Mouse (Mus musculus) limb, embryonic 12.5 days (tissue): ENCODE measurements around the gene a. TPM values are rescaled to one million over a fixed set of nuclear protein-coding genes. Genes with fewer than 3 reads are reported as not detected.
"Not testable (repeated sequence)": the region's sequence is repeated elsewhere in the genome, so short reads cannot be mapped to it uniquely, and the experiment has no call there.

Experiments
- ATAC-seq: fragments of 200-750 bp; cut with Nextera tagmentation; 2 replicates; pipeline ENCODE4 v1.8.0; 2017; ENCODE audit warnings: low read depth, moderate TSS enrichment; ENCODE audit not compliant: insufficient number of reproducible peaks, insufficient read depth, low FRiP score, low TSS enrichment
- H3K27ac ChIP-seq: fragments of 300-500 bp; sonication (generic); 2 replicates; pipeline ENCODE4 v1.5.1; 2016; ENCODE audit warnings: mild to moderate bottlenecking, moderate library complexity
- H3K27me3 ChIP-seq: fragments of 300-500 bp; sonication (generic); 2 replicates; pipeline ENCODE4 v1.6.1; 2016; ENCODE audit warnings: mild to moderate bottlenecking, moderate library complexity
- H3K36me3 ChIP-seq: fragments of 300-500 bp; sonication (generic); 2 replicates; pipeline ENCODE4 v1.6.1; 2016; ENCODE audit warnings: mild to moderate bottlenecking, moderate library complexity
- H3K4me1 ChIP-seq: fragments of 300-500 bp; sonication (generic); replicated peaks from 2 replicates; pipeline ENCODE4 v1.6.1; 2016
- H3K4me2 ChIP-seq: fragments of 300-500 bp; sonication (generic); 2 replicates; pipeline ENCODE4 v1.6.1; 2016; ENCODE audit warnings: mild to moderate bottlenecking, moderate library complexity
- H3K4me3 ChIP-seq: fragments of 300-500 bp; sonication (generic); replicated peaks from 2 replicates; pipeline ENCODE4 v1.5.1; 2016; ENCODE audit warnings: mild to moderate bottlenecking
- H3K9ac ChIP-seq: fragments of 300-500 bp; sonication (generic); replicated peaks from 2 replicates; pipeline ENCODE4 v1.6.1; 2016; ENCODE audit warnings: mild to moderate bottlenecking, moderate library complexity
- H3K9me3 ChIP-seq: fragments of 300-500 bp; sonication (generic); 2 replicates; pipeline ENCODE4 v1.6.1; 2016; ENCODE audit warnings: mild to moderate bottlenecking, moderate library complexity
- WGBS: fragments of 180-500 bp; shearing (Covaris S2); methylation state at CpG from one replicate; pipeline ENCODE4 v1.1.7; 2016; 5-methylcytosine and 5-hydroxymethylcytosine counted together
- polyA plus RNA-seq: library from polyadenylated mRNA; unstranded; fragments of >200 nt; fragmentation: Nextera tagmentation; extraction: Ambion mirVana; gene quantifications from 2 replicates; pipeline ENCODE4 v1.2.1, GENCODE M21; 2016

Gene a
- polyA plus RNA-seq, 1 experiment from 2014 or later: 10.9 TPM

- Histone ChIP-seq H3K27ac (no peak overlapping the region), H3K36me3 (peaks cover 43% of the 10 kb centered on the region), H3K27me3 (no peaks in the 10 kb centered on the region), H3K9ac (no peak overlapping the region), H3K4me2 (no peak overlapping the region), H3K9me3 (no peaks in the 10 kb centered on the region), H3K4me1 (no peaks in the 10 kb centered on the region), H3K4me3 (no peak overlapping the region)
- 98% methylated on average over 1 of the region's 1 CpGs for WGBS
- ATAC-seq: no peak
Measured at GRCm38 (mm10) chr2:154855383-154855782, 64.2 kb downstream of the a start.

- Histone ChIP-seq H3K4me1 (no peaks in the 10 kb centered on the region), H3K9ac (no peak overlapping the region), H3K27ac (no peak overlapping the region), H3K27me3 (no peaks in the 10 kb centered on the region), H3K9me3 (no peaks in the 10 kb centered on the region), H3K4me3 (no peak overlapping the region), H3K36me3 (peaks cover 97% of the 10 kb centered on the region), H3K4me2 (no peak overlapping the region)
- no peak for ATAC-seq
- WGBS: 93% methylated on average over 13 of the region's 13 CpGs
Measured at GRCm38 (mm10) chr2:154863672-154864071, 72.5 kb downstream of the a start.

DNA sequence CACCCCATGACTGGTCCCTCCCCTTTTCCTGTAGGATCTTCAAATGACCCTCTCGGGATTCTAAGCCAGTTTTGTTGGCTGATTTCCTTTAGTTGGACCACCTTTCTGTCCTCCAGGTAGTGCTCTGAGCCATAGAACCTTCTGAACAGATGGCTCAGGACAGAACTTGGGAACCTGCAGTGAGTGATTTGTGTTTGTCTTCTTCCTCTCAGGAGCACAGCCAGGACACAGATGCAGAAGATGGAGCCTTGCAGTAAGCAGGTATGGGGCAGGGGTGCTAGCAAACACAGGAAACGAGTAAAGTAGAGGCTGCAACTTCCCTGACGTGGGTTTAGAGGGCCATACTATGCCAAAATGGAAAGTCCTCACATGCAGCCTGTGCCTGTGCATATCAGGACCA is 74.5 kb downstream of the a start:
- Histone ChIP-seq H3K36me3 (peaks cover 99% of the 10 kb centered on the region), H3K9ac (no peak overlapping the region), H3K4me1 (no peaks in the 10 kb centered on the region), H3K4me2 (no peak overlapping the region), H3K27ac (no peak overlapping the region), H3K4me3 (no peak overlapping the region), H3K27me3 (no peaks in the 10 kb centered on the region), H3K9me3 (no peaks in the 10 kb centered on the region)
- 77% methylated on average over 3 of the region's 3 CpGs for WGBS
- no peak for ATAC-seq

- peaks cover 95% of the 10 kb centered on the region for H3K36me3 ChIP-seq
- WGBS: 97% methylated on average over 1 of the region's 1 CpGs
Measured at GRCm38 (mm10) chr2:154868106-154868505, 76.9 kb downstream of the a start.

DNA sequence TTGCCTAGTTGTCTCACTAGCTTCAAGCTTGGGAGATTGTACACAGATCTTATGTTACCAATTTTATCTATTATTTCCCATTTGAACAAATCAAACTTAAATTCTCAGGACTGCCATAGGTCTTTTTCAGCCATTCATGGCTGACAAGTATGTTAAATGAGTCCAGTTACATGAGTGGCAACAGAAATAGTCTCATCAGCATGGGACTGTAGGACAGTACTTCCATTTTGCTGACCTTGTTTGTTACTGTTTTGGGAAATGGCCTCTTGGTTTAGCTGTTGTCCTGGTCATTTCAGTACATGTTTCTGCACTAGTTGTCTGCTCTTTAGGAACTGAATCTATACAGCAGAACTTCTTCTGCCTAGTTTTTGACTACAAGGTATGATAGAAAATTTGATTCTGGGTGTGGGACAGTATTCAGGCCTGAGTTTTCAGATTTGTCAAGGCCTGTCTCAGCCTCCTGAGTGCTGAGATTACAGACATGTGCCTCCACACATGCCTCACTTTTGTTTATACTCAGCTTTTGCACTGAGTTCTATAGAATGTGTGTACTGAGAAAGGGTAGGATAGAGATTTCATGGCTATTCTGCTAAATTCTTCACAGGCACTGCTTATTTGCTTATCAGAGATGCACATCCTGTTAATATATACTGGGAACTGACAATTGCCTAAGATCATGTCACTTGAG is 78.9 kb downstream of the a start:
- no peak overlapping the region for H3K4me3 ChIP-seq
- no peaks in the 10 kb centered on the region for H3K9me3 ChIP-seq
- H3K9ac ChIP-seq: no peak overlapping the region
- H3K4me1 ChIP-seq: no peaks in the 10 kb centered on the region
- peaks cover 90% of the 10 kb centered on the region for H3K36me3 ChIP-seq
- H3K27me3 ChIP-seq: no peaks in the 10 kb centered on the region
- no peak for ATAC-seq
- H3K4me2 ChIP-seq: no peak overlapping the region
- no peak overlapping the region for H3K27ac ChIP-seq

More at GRCm38 (mm10) chr2:154868106-154868505, 76.9 kb downstream of the a start:
- no peak overlapping the region for H3K27ac ChIP-seq
- H3K9me3 ChIP-seq: no peaks in the 10 kb centered on the region
- no peak for ATAC-seq
- H3K4me1 ChIP-seq: no peaks in the 10 kb centered on the region
- H3K27me3 ChIP-seq: no peaks in the 10 kb centered on the region
- H3K9ac ChIP-seq: no peak overlapping the region
- no peak overlapping the region for H3K4me3 ChIP-seq
- no peak overlapping the region for H3K4me2 ChIP-seq

GRCm38 (mm10) chr2:154876621-154877020 is 85.4 kb downstream of the a start:
- Histone ChIP-seq H3K27me3 (no peaks in the 10 kb centered on the region), H3K27ac (no peak overlapping the region), H3K4me2 (no peak overlapping the region), H3K9me3 (no peaks in the 10 kb centered on the region), H3K4me1 (no peaks in the 10 kb centered on the region; the same call in 1 of the 2 replicates), H3K4me3 (no peak overlapping the region), H3K9ac (no peak overlapping the region), H3K36me3 (peaks cover 77% of the 10 kb centered on the region)
- no peak for ATAC-seq
- WGBS: 92% methylated on average over 2 of the region's 2 CpGs

DNA sequence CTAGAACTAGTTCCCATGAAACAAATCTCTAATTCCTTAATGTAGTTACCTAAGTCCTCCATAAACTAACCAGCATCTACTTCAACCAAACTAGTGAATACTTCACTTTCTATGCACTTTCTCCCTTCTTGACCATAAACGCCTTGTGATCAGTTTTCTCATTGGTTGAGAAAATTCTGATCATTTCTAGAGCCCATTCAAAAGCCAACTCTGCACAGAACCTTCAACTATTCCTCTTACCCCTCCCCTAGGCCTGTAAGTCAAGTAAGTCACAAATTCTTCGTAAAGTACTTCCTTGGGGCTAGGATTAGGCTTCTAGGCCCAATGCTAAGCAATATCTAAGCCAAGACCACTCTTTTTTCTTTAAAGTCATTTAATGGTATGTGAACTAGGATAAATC is 100.4 kb downstream of the a start:
- 16% methylated on average over 2 of the region's 2 CpGs for WGBS
- H3K4me2 ChIP-seq: peak overlapping the region; percentile 82
- no peaks in the 10 kb centered on the region for H3K27me3 ChIP-seq
- H3K27ac ChIP-seq: no peak overlapping the region
- H3K9ac ChIP-seq: peak overlapping the region; percentile 93
- no peak for ATAC-seq
- H3K9me3 ChIP-seq: no peaks in the 10 kb centered on the region
- peak overlapping the region; percentile 95 for H3K4me3 ChIP-seq
- peaks cover 16% of the 10 kb centered on the region for H3K36me3 ChIP-seq
- H3K4me1 ChIP-seq: peaks cover 15% of the 10 kb centered on the region

GRCm38 (mm10) chr2:154892201-154893044 is 101.2 kb downstream of the a start, which contains the start of gene Eif2s2:
Gene Eif2s2, minus strand, starts transcription at chr2:154892935.
- under 1% methylated on average over 75 of the region's 75 CpGs for WGBS
- Histone ChIP-seq H3K27me3 (no peaks in the 10 kb centered on the region), H3K4me1 (peaks cover 15% of the 10 kb centered on the region), H3K27ac (peak within 1 kb of the TSS; percentile 86), H3K4me2 (peak within 1 kb of the TSS; percentile 82), H3K9me3 (no peaks in the 10 kb centered on the region), H3K36me3 (peaks cover 10% of the 10 kb centered on the region), H3K9ac (peak within 1 kb of the TSS; percentile 93), H3K4me3 (peak within 1 kb of the TSS; percentile 95)
- peak; percentile 97 for ATAC-seq

DNA sequence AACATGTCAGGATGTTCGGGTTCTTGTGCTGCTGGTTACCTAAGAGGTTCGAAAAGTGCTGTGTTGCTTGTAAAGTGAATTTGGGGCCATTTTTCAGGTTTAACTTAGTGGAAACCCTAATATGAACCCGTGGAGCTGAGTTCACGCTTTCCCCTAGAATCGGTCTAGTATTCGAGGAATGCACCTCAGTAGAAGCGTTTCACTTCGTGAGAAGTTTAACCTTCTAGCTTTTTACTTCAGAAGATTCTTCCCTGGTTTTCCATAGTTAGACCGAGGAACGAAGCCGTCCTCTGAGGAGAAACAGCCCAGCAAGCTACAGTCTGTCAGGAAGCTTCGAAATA is 101.8 kb downstream of the a start:
- H3K4me1 ChIP-seq: peaks cover 15% of the 10 kb centered on the region
- H3K27me3 ChIP-seq: no peaks in the 10 kb centered on the region
- H3K36me3 ChIP-seq: peaks cover 5% of the 10 kb centered on the region
- no peaks in the 10 kb centered on the region for H3K9me3 ChIP-seq
- peak overlapping the region; percentile 82 for H3K4me2 ChIP-seq
- 11% methylated on average over 12 of the region's 12 CpGs for WGBS
- peak overlapping the region; percentile 95 for H3K4me3 ChIP-seq
- ATAC-seq: no peak; the same call in 1 of the 2 replicates
- H3K9ac ChIP-seq: 0 out of 2 replicates have a peak overlapping the region, but pooled peaks have one; percentile 37
- no peak overlapping the region for H3K27ac ChIP-seq

DNA sequence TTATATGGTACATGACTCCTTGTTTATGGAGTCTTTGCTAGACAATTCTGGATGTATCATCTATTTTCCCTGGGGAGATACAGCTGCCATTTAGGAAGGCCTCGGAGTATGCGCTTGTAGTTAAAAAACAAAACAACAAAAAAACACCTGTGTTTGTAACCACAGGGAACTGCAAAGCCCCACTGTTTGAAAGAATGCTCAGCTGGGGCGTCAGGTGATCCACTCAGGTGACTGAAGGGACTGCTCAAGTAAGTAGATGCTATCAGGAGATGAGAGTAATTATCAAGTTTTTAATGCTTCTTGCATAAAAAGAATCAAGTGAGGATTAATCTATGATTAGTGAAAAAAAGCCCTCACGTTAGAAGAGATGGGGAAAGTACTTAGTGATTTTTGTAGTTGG is 102.3 kb downstream of the a start:
- H3K9ac ChIP-seq: no peak overlapping the region
- no peaks in the 10 kb centered on the region for H3K9me3 ChIP-seq
- H3K4me1 ChIP-seq: peaks cover 15% of the 10 kb centered on the region
- ATAC-seq: no peak
- 62% methylated on average over 4 of the region's 4 CpGs for WGBS
- H3K27me3 ChIP-seq: no peaks in the 10 kb centered on the region
- no peaks in the 10 kb centered on the region for H3K36me3 ChIP-seq
- no peak overlapping the region for H3K27ac ChIP-seq
- H3K4me3 ChIP-seq: no peak overlapping the region
- peak overlapping the region; percentile 82 for H3K4me2 ChIP-seq

GRCm38 (mm10) chr2:154899004-154899403 is 107.8 kb downstream of the a start:
- not testable (repeated sequence) for H3K9me3 ChIP-seq, H3K27ac ChIP-seq, H3K4me1 ChIP-seq, H3K36me3 ChIP-seq, H3K27me3 ChIP-seq, H3K9ac ChIP-seq, ATAC-seq, H3K4me2 ChIP-seq, H3K4me3 ChIP-seq
- 87% methylated on average over 8 of the region's 8 CpGs for WGBS
